Comparison of ENCODE assay signal across 10 mouse cellular contexts in the genomic region with DNA sequence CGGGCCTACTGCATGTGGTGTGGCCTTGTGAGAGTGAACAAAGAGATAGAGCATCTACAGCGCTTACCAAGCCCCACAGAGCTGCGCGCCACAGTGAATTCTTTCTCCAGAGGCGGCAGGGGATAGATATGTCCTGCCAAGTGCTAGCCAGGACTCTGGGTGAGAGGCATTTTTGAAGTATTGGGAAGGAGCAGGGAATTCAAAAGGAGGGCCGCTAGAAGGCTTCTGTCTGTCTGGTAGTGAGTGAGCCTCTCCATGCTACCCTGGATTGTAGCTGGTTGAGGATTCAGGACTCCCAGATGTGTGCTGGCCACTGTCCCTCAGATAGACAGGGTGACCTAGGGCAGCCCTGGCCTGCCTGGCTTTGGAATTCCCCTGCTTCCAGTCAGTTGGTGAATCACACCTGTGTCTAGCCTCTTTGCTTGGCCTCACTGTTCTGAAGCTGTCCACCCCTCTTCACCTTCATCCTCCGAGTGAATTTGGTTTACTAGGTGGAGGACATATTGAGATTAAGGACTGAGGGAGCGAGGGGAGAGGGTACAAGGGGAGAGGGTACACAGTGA. TPM values are rescaled to one million over a fixed set of nuclear protein-coding genes. Genes with fewer than 3 reads are reported as not detected.
DNase-seq lines count a peak whose midpoint lies in the region; ATAC-seq and TF ChIP-seq lines count a peak whose summit lies in the region.
"Had no signal": no experiment of that assay in that cellular context is flagged by ENCODE, and none has a peak within 500 bp of the region (broad histone marks: within the 10 kb centered on the region; RNA-seq: fewer than 3 reads in every experiment).

No protein-coding gene starts in this region.

- peaks cover 4% of the 10 kb centered on the region; the same call in 1 of the 2 replicates for H3K36me3 ChIP-seq in heart, embryonic 12.5 days
- no peaks in the 10 kb centered on the region for H3K36me3 ChIP-seq in testis, adult 2 months (ENCODE audit: control insufficient read depth, insufficient read depth, low read length)
- peaks cover 6% of the 10 kb centered on the region; the same call in 1 of the 2 replicates for H3K36me3 ChIP-seq in limb, embryonic 10.5 days
- H3K36me3 ChIP-seq in stomach, embryonic 16.5 days (ENCODE audit: control insufficient read depth, insufficient read depth, low read length): no peaks in the 10 kb centered on the region
- H3K36me3 ChIP-seq: hindbrain, embryonic 13.5 days had no signal

- intact Hi-C loops in heart, postnatal 36 days (cut with DNase I): no loop called here

- peak overlapping the region; percentile 59 for H3K27ac ChIP-seq in heart, embryonic 12.5 days (ENCODE audit: poor library complexity, severe bottlenecking)
- H3K27ac ChIP-seq in testis, adult 2 months (ENCODE audit: control insufficient read depth, insufficient read depth, low read depth, low read length): peak overlapping the region; percentile 73
- peak overlapping the region; percentile 42; the same call in 1 of the 2 replicates for H3K27ac ChIP-seq in limb, embryonic 10.5 days
- H3K27ac ChIP-seq in stomach, embryonic 16.5 days (ENCODE audit: low read length): peak overlapping the region; percentile 16; the same call in 1 of the 2 replicates
- H3K27ac ChIP-seq: hindbrain, embryonic 13.5 days had no signal

- H3K9me3 ChIP-seq in heart, embryonic 12.5 days (replicated peaks): no peaks in the 10 kb centered on the region
- H3K9me3 ChIP-seq in limb, embryonic 10.5 days (replicated peaks): no peaks in the 10 kb centered on the region
- no peaks in the 10 kb centered on the region for H3K9me3 ChIP-seq in stomach, embryonic 16.5 days (replicated peaks; ENCODE audit: control insufficient read depth, low read length)
- H3K9me3 ChIP-seq: hindbrain, embryonic 13.5 days had no signal

- peaks cover 47% of the 10 kb centered on the region for H3K4me1 ChIP-seq in heart, embryonic 12.5 days (replicated peaks)
- H3K4me1 ChIP-seq in testis, adult 2 months (ENCODE audit: control insufficient read depth, insufficient read depth, low read length): peaks cover 10% of the 10 kb centered on the region
- H3K4me1 ChIP-seq in limb, embryonic 10.5 days: peaks cover 50% of the 10 kb centered on the region
- H3K4me1 ChIP-seq in stomach, embryonic 16.5 days (ENCODE audit: control insufficient read depth, insufficient read depth, low read length): peaks cover 40% of the 10 kb centered on the region

- DNase-seq in heart, postnatal 36 days: no peak
- no peak for DNase-seq in testis, postnatal 14 days (ENCODE audit: low spot score)
- DNase-seq in limb, embryonic 10.5 days (ENCODE audit: low spot score): no peak
- DNase-seq in layer of hippocampus, adult 11-12 months (ENCODE audit: low spot score): no peak
- no peak for DNase-seq in urinary bladder, postnatal 10 days (ENCODE audit: low spot score)
- DNase-seq: cerebellum, adult 11 months had no signal

- no peak overlapping the region for H3K4me3 ChIP-seq in heart, embryonic 12.5 days
- no peak overlapping the region for H3K4me3 ChIP-seq in testis, adult 2 months (ENCODE audit: control insufficient read depth, low read depth, low read length)
- no peak overlapping the region for H3K4me3 ChIP-seq in limb, embryonic 10.5 days
- no peak overlapping the region for H3K4me3 ChIP-seq in stomach, embryonic 16.5 days (replicated peaks; ENCODE audit: low read length)
- H3K4me3 ChIP-seq: hindbrain, embryonic 13.5 days had no signal

- H3K9ac ChIP-seq in heart, embryonic 12.5 days: 0 out of 2 replicates have a peak overlapping the region, but pooled peaks have one; percentile 4
- peak overlapping the region; percentile 49 for H3K9ac ChIP-seq in stomach, embryonic 16.5 days (ENCODE audit: low read length)
- H3K9ac ChIP-seq: hindbrain, embryonic 13.5 days had no signal

- no peak for ATAC-seq in heart, embryonic 12.5 days (ENCODE audit: insufficient number of reproducible peaks, low FRiP score)
- ATAC-seq in stomach, embryonic 16.5 days (ENCODE audit: insufficient read depth, low FRiP score): no peak

- WGBS in heart, embryonic 12.5 days: 43% methylated on average over 8 of the region's 8 CpGs
- 86% methylated on average over 8 of the region's 8 CpGs for WGBS in limb, embryonic 10.5 days
- 66% methylated on average over 8 of the region's 8 CpGs for WGBS in stomach, embryonic 16.5 days

- TF ChIP-seq CTCF in testis, adult 2 months (IDR thresholded peaks at IDR 0.05; ENCODE audit: control insufficient read depth, insufficient read depth, insufficient replicate concordance, low read depth, low read length): no peak

- peak overlapping the region; percentile 84 for H3K4me2 ChIP-seq in heart, embryonic 12.5 days
- peak overlapping the region; percentile 96 for H3K4me2 ChIP-seq in stomach, embryonic 16.5 days (ENCODE audit: low read depth, low read length)
- H3K4me2 ChIP-seq: hindbrain, embryonic 13.5 days had no signal

- no peak for TF ChIP-seq POLR2A in testis, adult 2 months (IDR thresholded peaks at IDR 0.05; ENCODE audit: control insufficient read depth, low read depth, low read length)

- no peaks in the 10 kb centered on the region for H3K27me3 ChIP-seq in heart, embryonic 12.5 days (replicated peaks)
- H3K27me3 ChIP-seq in testis, adult 2 months (ENCODE audit: control insufficient read depth, insufficient read depth, low read length): no peaks in the 10 kb centered on the region
- H3K27me3 ChIP-seq in limb, embryonic 10.5 days (ENCODE audit: low read depth, poor library complexity, severe bottlenecking): peaks cover 32% of the 10 kb centered on the region
- H3K27me3 ChIP-seq in stomach, embryonic 16.5 days (ENCODE audit: control insufficient read depth, insufficient read depth, low read length): no peaks in the 10 kb centered on the region

RNA-seq across cellular contexts. Expression of a gene that starts 6.0 kb away (rescaled TPM):
- polyA plus RNA-seq in heart, embryonic 12.5 days (2016; fragmentation: Nextera tagmentation; extraction: Ambion mirVana): 8.2 and 10.3 TPM in 2 replicates
- 10 to 100 TPM; 13.2 to 15.2 TPM for total RNA-seq in heart, postnatal 36 days (2021)
- 2.2 and 2.7 TPM in 2 replicates for polyA plus RNA-seq in testis, adult 2 months (2012; rRNA removed)
- 5.7 and 6.2 TPM in 2 replicates for polyA plus RNA-seq in limb, embryonic 10.5 days (2016; fragmentation: Nextera tagmentation; extraction: Ambion mirVana)
- polyA plus RNA-seq in stomach, embryonic 16.5 days (2015; fragmentation: Nextera tagmentation; extraction: Ambion mirVana): 10.2 and 11.6 TPM in 2 replicates

Comparison
In these comparisons a context has a peak if more than half of its experiments do, and no peak if none do; other contexts are left out.
1. H3K27ac ChIP-seq: peak in every context shown above with its lines; median percentile 73 in testis, adult 2 months; 59 in heart, embryonic 12.5 days; 42 in limb, embryonic 10.5 days; 16 in stomach, embryonic 16.5 days.